Mouse (Mus musculus) erythroblast, embryonic 14.5 days (primary cell): ENCODE results near the gene Pou2f1. TPM values are rescaled to one million over a fixed set of nuclear protein-coding genes. Genes with fewer than 3 reads are reported as not detected.

Experiments
- H3K27me3 ChIP-seq: 2 replicates; pipeline ENCODE4 v1.6.1; 2012; ENCODE audit warnings: inconsistent platforms; ENCODE audit not compliant: control insufficient read depth
- H3K36me3 ChIP-seq: 2 replicates; pipeline ENCODE4 v1.6.1; 2012; ENCODE audit warnings: mild to moderate bottlenecking, inconsistent platforms; ENCODE audit not compliant: control insufficient read depth
- H3K4me1 ChIP-seq: 2 replicates; pipeline ENCODE4 v1.6.1; 2012; ENCODE audit warnings: inconsistent platforms; ENCODE audit not compliant: control insufficient read depth
- H3K4me3 ChIP-seq: replicated peaks from 2 replicates; pipeline ENCODE3; 2012; ENCODE audit warnings: moderate library complexity, mild to moderate bottlenecking, inconsistent platforms
- H3K9me3 ChIP-seq: 2 replicates; pipeline ENCODE4 v1.6.1; 2012; ENCODE audit warnings: low read length, inconsistent platforms, mixed read lengths; ENCODE audit not compliant: control insufficient read depth
- GATA1 ChIP-seq: IDR thresholded peaks from 2 replicates; pipeline ENCODE4 v1.6.1; 2012; ENCODE audit warnings: low read length, inconsistent platforms, mixed read lengths
- TAL1 ChIP-seq: IDR thresholded peaks from 3 replicates; pipeline ENCODE4 v1.6.1; 2012; ENCODE audit warnings: low read length, inconsistent platforms, mixed read lengths
- polyA plus RNA-seq: library from polyadenylated mRNA; stranded (reverse); fragments of >175 nt; gene quantifications from 2 replicates; pipeline ENCODE4 v1.2.3, GENCODE M21; 2012

The Pou2f1 gene
- polyA plus RNA-seq, 1 experiment: 0.59 TPM

GRCm38 (mm10) chr1:165966156-165966914, 36.1 kb downstream of the Pou2f1 start:
- no peaks in the 10 kb centered on the region; the same call in 1 of the 2 replicates for H3K36me3 ChIP-seq
- H3K4me1 ChIP-seq: peaks cover 25% of the 10 kb centered on the region
- H3K27me3 ChIP-seq: no peaks in the 10 kb centered on the region
- H3K9me3 ChIP-seq: no peaks in the 10 kb centered on the region
- no peak overlapping the region for H3K4me3 ChIP-seq
- TF ChIP-seq TAL1 (no peak), GATA1 (no peak)

GRCm38 (mm10) chr1:165961676-165962364, 40.7 kb downstream of the Pou2f1 start:
- peaks cover 32% of the 10 kb centered on the region for H3K4me1 ChIP-seq
- TF ChIP-seq GATA1: no peak
- no peak for TF ChIP-seq TAL1
- no peaks in the 10 kb centered on the region for H3K9me3 ChIP-seq
- no peaks in the 10 kb centered on the region for H3K27me3 ChIP-seq
- no peak overlapping the region for H3K4me3 ChIP-seq
- H3K36me3 ChIP-seq: no peaks in the 10 kb centered on the region

- Histone ChIP-seq H3K36me3 (no peaks in the 10 kb centered on the region), H3K4me3 (no peak overlapping the region), H3K27me3 (no peaks in the 10 kb centered on the region), H3K4me1 (peaks cover 32% of the 10 kb centered on the region), H3K9me3 (no peaks in the 10 kb centered on the region)
- TF ChIP-seq GATA1 (no peak), TAL1 (no peak)
These were observed 44.3 kb downstream of the Pou2f1 start for GRCm38 (mm10) chr1:165958159-165958558.

GRCm38 (mm10) chr1:165948214-165948813, 54.2 kb downstream of the Pou2f1 start:
- no peaks in the 10 kb centered on the region for H3K36me3 ChIP-seq
- H3K27me3 ChIP-seq: no peaks in the 10 kb centered on the region
- H3K4me1 ChIP-seq: no peaks in the 10 kb centered on the region
- TF ChIP-seq GATA1: no peak
- TF ChIP-seq TAL1: no peak
- H3K9me3 ChIP-seq: no peaks in the 10 kb centered on the region
- H3K4me3 ChIP-seq: no peak overlapping the region

- H3K9me3 ChIP-seq: no peaks in the 10 kb centered on the region
- H3K4me3 ChIP-seq: no peak overlapping the region
- no peak for TF ChIP-seq TAL1
- TF ChIP-seq GATA1: no peak
- no peaks in the 10 kb centered on the region for H3K27me3 ChIP-seq
- no peaks in the 10 kb centered on the region for H3K36me3 ChIP-seq
- no peaks in the 10 kb centered on the region for H3K4me1 ChIP-seq
These were observed 59.2 kb downstream of the Pou2f1 start for GRCm38 (mm10) chr1:165943270-165943669.

GRCm38 (mm10) chr1:165935466-165935818, 67.0 kb downstream of the Pou2f1 start:
- H3K9me3 ChIP-seq: no peaks in the 10 kb centered on the region
- H3K27me3 ChIP-seq: no peaks in the 10 kb centered on the region
- H3K4me3 ChIP-seq: no peak overlapping the region
- TF ChIP-seq GATA1 (no peak), TAL1 (no peak)
- H3K36me3 ChIP-seq: no peaks in the 10 kb centered on the region
- H3K4me1 ChIP-seq: peaks cover 10% of the 10 kb centered on the region

GRCm38 (mm10) chr1:165934648-165935465, 67.6 kb downstream of the Pou2f1 start:
- TF ChIP-seq GATA1: no peak
- no peak for TF ChIP-seq TAL1
- Histone ChIP-seq H3K36me3 (no peaks in the 10 kb centered on the region), H3K4me3 (no peak overlapping the region), H3K9me3 (no peaks in the 10 kb centered on the region), H3K4me1 (peaks cover 10% of the 10 kb centered on the region), H3K27me3 (no peaks in the 10 kb centered on the region)

- Histone ChIP-seq H3K4me3 (no peak overlapping the region), H3K36me3 (no peaks in the 10 kb centered on the region), H3K9me3 (no peaks in the 10 kb centered on the region), H3K27me3 (no peaks in the 10 kb centered on the region), H3K4me1 (peaks cover 10% of the 10 kb centered on the region)
- TF ChIP-seq GATA1 (no peak), TAL1 (no peak)
These were observed 68.4 kb downstream of the Pou2f1 start for GRCm38 (mm10) chr1:165933915-165934647.
